Mouse (Mus musculus): Measurements from ENCODE around the gene H2al2a.

The H2al2a gene

DNA sequence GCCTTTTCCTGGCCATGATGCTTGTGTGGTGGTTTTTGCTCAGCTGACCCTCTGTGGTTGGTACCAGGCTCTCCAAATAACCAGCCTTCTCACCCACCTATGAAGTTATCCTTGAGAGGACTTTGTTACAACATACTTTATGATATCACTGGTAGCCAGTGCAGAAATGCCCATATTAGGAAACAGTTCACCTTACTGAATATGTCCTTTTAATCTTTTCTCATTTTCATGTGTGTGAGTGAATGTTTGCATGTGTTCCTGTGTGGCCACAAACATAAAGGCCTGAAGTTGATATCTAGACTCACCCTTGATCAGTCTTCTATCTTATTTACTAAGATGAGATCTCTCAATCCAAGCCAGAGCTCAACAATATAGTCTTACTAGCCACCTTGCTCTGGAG lies at the start of gene H2al2a:
TSS of gene H2al2a (minus strand) at position 101 of the 400 bp plus-strand sequence.
- DNase-seq (ENCODE audit: low spot score in 2 of 2) = no peak

GRCm38 (mm10) chr2:18046186-18046585 lies 49.4 kb upstream of the H2al2a start:
- no peak for DNase-seq (ENCODE audit: low spot score in 2 of 2)

DNA sequence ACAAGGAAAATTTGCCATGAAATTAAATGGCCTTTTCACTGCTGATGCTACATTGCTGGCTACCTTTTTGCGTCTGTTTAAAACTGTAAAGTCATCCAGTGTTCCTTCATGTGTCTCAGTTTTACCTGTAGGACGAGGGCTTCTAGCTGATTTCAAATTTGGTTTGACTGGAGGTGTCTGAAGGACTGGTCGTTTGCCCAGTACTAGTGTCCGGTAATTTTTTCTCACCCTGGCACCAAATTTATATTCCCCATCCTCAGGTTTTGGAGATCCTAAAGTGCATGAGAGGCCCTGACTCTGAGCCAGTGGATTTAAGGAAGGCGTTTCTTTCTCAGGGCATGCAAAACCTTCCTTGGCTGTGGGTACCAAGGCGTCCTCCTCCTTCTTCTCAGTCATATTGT lies 49.0 kb upstream of the H2al2a start:
- DNase-seq (ENCODE audit: low spot score in 2 of 2) = no peak

DNA sequence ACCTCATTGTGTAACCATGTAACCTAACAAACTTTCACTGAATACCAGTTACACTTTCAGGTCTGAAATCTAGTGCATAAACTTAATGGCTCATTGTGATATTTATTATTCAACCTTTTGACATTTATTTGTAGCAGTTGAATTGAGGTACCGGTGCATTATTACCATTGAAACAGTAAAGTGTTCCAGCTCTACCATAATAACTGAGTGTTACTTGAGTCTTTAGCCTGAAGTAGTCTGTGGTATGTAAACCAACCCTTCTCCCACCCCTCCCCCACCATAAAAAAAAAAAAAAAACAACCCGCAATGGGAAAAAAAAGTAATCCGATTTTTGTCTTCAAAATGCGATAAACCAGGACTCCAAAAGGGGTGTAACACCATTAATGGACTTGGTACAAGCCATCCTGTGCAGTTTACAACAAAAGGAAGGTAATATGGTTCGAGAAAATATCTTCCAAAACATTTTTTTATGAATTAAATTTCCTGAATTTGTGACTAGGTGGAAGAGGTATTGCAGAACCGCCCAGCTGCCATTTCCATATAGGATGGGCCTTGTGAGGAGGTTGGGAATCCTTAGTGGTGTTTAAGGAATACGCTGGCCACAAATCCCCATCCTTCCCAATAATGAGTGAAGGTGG lies 48.5 kb upstream of the H2al2a start:
- DNase-seq (ENCODE audit: low spot score in 2 of 2) = no peak

GRCm38 (mm10) chr2:18041199-18041885 lies 44.6 kb upstream of the H2al2a start:
- DNase-seq (ENCODE audit: low spot score in 2 of 2) = no peak

GRCm38 (mm10) chr2:18040347-18041160 lies 43.8 kb upstream of the H2al2a start:
- no peak for DNase-seq (ENCODE audit: low spot score in 2 of 2)

GRCm38 (mm10) chr2:18039566-18040290 lies 43.0 kb upstream of the H2al2a start:
- no peak for DNase-seq (ENCODE audit: low spot score in 2 of 2)

DNA sequence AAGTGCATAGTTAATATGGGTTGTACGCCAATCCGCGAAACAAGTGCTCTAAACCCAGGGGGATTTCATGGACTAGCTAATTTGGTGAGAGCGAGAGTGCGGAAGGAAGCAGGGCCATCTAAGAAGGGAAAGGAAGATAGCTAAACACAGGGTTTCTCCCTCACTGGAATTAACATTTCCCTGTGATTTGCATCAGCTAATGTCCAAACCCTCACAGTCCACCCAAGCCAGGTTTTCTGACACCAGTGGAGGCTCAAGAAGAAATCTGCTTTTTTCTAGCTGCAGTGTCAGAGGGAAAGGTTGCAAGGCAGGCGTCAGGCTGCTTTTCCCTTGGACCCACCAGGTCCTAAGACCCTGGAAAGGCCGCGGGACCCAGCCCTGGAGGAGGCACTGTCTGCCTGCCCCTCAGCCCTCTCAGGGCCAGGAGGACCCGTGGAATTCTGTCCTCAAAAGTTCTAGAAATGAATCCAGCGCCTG lies 42.2 kb upstream of the H2al2a start:
- no peak for DNase-seq (ENCODE audit: low spot score in 2 of 2)

DNA sequence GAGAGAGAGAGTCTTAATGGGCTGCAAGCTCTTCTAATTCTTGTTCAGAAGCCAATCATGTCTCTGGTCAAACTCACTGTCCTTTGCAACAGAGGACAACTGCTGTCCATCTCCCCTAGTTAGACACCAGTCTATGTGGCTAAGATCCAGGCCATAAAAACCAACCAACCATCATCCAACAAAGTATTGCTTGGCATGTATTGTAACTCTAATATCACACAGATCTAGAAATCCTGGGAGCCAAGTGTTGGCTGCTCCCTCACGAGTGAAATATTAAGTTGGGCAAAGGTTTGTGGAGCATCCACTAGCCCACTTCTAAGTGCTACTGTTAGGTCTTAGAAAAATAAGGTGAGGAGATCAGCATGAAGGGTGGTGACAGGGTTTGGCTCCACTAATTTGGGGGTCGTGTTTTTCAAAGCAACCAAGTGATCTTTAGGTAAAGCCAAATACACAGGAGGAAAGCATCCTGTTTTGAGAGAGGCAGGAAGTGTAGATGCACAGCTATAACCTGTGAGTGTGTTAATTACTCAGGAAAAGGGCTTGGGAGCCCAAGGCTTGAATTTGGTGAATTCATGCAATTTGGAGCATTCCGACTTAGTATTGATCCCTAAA lies 41.5 kb upstream of the H2al2a start:
- no peak for DNase-seq (ENCODE audit: low spot score in 2 of 2)

DNA sequence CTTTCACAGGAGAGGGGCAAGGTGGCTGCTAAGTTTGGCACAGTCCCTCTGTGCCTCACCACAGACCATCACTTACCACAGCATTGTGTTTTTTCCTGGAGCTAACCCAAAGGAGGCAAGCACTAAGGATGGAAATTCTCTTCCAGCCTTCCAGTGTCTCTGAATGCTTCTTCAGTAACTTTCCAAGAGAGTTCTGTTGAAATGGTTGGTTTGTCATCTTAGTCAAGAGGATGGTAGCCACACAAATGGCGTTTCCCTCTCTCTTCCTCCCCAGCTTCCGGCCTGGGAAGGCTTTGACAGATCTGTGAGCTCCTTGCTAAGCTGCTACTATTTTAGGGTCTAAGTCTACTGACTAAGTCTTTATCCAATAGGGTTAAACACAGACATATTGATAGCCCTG lies 40.7 kb upstream of the H2al2a start, which contains the start of gene A930004D18Rik:
TSS of gene A930004D18Rik (minus strand) at position 247 of the 400 bp plus-strand sequence.
- DNase-seq (ENCODE audit: low spot score in 2 of 2) = no peak

DNA sequence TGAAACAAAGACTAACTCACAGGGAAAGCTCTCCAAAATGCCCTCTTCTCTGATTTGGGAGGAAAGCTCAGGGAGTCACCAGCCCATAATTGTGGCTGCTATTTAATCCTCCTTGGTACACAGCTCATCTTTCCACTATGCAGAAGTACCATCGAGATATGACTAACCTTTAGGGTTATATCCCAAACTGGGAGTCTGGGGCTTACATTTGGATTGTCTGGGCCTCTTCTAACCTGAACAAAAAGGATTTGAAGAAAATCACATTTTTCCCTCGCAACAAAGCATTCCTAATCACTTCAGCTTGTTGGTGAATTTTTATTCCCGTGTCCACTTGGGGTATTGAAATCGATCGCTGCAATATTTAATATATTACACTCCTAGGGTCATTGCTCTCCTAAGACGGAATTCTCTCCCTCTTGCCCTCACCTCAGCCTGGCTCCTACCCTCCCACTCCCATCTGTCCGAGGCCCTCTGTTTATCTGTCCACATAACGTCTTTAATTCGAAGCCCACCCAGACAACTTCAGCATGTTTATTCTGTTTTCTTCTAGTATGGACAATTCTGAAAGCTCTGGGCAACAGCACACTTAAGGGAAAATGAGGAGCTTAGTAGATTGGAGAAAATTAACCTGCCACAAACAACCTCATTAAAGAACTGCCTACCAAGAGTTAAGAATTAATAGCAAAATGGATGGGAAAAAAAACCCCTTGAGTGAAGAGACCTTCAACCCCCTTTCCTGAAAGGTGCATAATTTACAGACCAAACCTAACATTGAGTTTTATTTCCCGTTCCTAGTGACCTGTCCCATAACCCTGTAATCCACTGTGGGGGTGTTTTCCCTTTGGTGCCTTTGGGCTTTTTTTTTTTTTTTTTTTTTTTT lies 37.9 kb upstream of the H2al2a start:
- no peak for DNase-seq (ENCODE audit: low spot score in 2 of 2)

- no peak for DNase-seq (ENCODE audit: low spot score in 2 of 2)
Measured at GRCm38 (mm10) chr2:18033166-18034108, 36.7 kb upstream of the H2al2a start.

GRCm38 (mm10) chr2:18032538-18032895 lies 35.8 kb upstream of the H2al2a start:
- DNase-seq (ENCODE audit: low spot score in 2 of 2) = no peak

DNA sequence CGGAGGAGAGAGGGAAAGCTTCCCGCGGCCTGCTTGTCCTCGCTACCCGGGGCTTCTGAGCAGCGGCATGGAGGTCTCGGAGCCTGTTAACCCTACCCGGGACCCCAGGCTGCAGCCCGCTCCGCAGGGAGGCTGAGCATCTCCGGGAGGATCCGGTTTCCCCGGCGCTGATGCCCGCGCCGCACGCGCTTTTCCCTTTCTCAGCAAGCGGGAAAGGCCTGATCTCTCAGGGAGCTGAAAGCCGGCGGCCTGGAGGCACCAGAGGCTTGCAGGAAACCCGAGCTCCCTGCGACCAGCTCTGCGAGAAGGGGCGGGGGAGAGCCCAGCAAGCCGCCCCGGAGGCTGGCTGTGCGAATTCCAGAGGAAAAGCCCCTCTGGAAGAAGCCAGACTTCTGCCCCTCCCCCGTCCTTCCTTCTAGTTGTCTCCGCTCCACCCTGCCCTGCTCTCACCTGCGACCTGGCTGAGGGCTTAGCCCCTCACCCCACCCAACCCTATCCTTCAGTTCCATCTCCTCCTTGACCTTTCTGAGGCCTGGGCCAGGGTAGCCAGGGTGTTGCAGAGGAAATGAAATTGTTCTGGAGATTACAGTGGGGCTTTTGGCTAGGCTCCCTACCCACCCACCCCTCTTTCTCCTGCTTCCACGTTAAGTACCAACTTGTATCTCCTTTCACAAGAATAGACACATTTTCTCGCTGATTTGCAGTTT lies 35.2 kb upstream of the H2al2a start:
- DNase-seq (ENCODE audit: low spot score in 2 of 2) = no peak

DNA sequence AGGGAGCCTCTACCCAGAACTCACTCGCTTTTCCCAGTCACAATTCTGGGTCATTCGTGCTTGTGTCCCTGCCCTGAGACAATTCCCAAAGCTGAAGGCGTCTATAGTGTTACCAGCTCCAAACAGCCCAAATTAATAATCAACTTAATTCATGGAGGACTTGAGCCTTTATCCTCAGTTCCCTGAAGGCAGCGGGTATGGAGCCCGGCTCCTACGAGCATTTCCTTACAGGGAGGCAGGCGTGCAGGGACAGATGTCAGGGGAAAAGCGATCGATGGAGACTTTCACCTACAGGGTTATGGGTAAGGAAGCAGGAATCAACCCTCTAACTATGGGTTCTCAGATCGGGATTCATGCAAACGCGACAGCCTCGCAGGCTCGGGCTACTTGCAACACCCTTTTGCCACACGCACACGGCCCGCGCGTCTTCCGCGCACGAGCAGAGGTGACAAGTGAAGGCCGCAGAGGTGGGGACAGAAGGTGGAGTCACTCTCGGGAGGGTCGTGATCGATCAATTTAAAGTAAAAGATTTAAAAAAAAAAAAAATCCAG lies 34.6 kb upstream of the H2al2a start:
- DNase-seq (ENCODE audit: low spot score in 2 of 2) = no peak

- no peak for DNase-seq (ENCODE audit: low spot score in 2 of 2)
Measured at GRCm38 (mm10) chr2:18030581-18030980, 33.8 kb upstream of the H2al2a start.

- no peak for DNase-seq (ENCODE audit: low spot score in 2 of 2)
Measured at GRCm38 (mm10) chr2:18029656-18030055, 32.9 kb upstream of the H2al2a start.

All from spleen, postnatal 14 days (tissue).